Mouse (Mus musculus): ENCODE data around the gene Btbd16. TPM values are rescaled to one million over a fixed set of nuclear protein-coding genes. Genes with fewer than 3 reads are reported as not detected.

The Btbd16 gene
- polyA plus RNA-seq, 1 experiment from 2014 or later: 0.23 TPM

- H3K4me3 ChIP-seq (ENCODE audit: low read depth, low read length): no peak overlapping the region
- no peaks in the 10 kb centered on the region for H3K36me3 ChIP-seq (ENCODE audit: control insufficient read depth, insufficient read depth, low read length)
- H3K9ac ChIP-seq (replicated peaks; ENCODE audit: low read depth, low read length): no peak overlapping the region
- no peaks in the 10 kb centered on the region for H3K27me3 ChIP-seq (ENCODE audit: control insufficient read depth, insufficient read depth, low read length)
- ATAC-seq (ENCODE audit: insufficient number of reproducible peaks, insufficient read depth, low FRiP score, low read depth): peak; percentile 93
- WGBS: 21% methylated on average over 21 of the region's 21 CpGs
- H3K9me3 ChIP-seq (ENCODE audit: control insufficient read depth, low read depth, low read length): no peaks in the 10 kb centered on the region
- peak overlapping the region; percentile 1; the same call in 1 of the 2 replicates for H3K4me2 ChIP-seq (replicated peaks; ENCODE audit: low read depth, low read length)
- peak overlapping the region; percentile 66; the same call in 1 of the 2 replicates for H3K27ac ChIP-seq (ENCODE audit: low read length)
- H3K4me1 ChIP-seq (ENCODE audit: control insufficient read depth, insufficient read depth, low read length): peaks cover 17% of the 10 kb centered on the region
These were observed 60.4 kb downstream of the Btbd16 start for GRCm38 (mm10) chr7:130834299-130834698.

- no peaks in the 10 kb centered on the region for H3K27me3 ChIP-seq (ENCODE audit: control insufficient read depth, insufficient read depth, low read length)
- H3K4me2 ChIP-seq (replicated peaks; ENCODE audit: low read depth, low read length): 0 out of 2 replicates have a peak overlapping the region, but pooled peaks have one; percentile 1
- H3K27ac ChIP-seq (ENCODE audit: low read length): peak overlapping the region; percentile 66; the same call in 1 of the 2 replicates
- H3K9me3 ChIP-seq (ENCODE audit: control insufficient read depth, low read depth, low read length): no peaks in the 10 kb centered on the region
- no peak overlapping the region for H3K4me3 ChIP-seq (ENCODE audit: low read depth, low read length)
- WGBS: 14% methylated on average over 18 of the region's 18 CpGs
- H3K36me3 ChIP-seq (ENCODE audit: control insufficient read depth, insufficient read depth, low read length): no peaks in the 10 kb centered on the region
- H3K9ac ChIP-seq (replicated peaks; ENCODE audit: low read depth, low read length): no peak overlapping the region
- peaks cover 17% of the 10 kb centered on the region for H3K4me1 ChIP-seq (ENCODE audit: control insufficient read depth, insufficient read depth, low read length)
- ATAC-seq (ENCODE audit: insufficient number of reproducible peaks, insufficient read depth, low FRiP score, low read depth): peak; percentile 54
These were observed 61.3 kb downstream of the Btbd16 start for GRCm38 (mm10) chr7:130834958-130835861.

DNA sequence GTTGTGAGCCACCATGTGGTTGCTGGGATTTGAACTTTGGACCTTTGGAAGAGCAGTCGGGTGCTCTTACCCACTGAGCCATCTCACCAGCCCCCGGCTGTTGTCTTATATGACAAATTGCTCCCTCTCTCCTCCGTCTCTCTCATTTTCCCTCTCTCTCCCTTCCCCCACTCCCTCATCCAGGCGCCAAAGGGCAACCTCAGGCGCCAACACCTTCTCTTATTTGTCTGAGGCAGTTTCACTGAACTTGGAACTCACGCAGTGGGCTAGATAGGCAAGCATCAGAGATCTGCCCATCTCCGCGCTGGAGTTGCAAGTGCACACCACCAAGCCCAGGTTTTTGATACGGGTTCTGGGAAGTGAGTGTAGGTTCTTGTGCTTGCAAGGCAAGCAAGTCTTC, 62.2 kb downstream of the Btbd16 start:
- H3K9ac ChIP-seq (replicated peaks; ENCODE audit: low read depth, low read length): no peak overlapping the region
- H3K9me3 ChIP-seq (ENCODE audit: control insufficient read depth, low read depth, low read length): no peaks in the 10 kb centered on the region
- no peaks in the 10 kb centered on the region for H3K36me3 ChIP-seq (ENCODE audit: control insufficient read depth, insufficient read depth, low read length)
- H3K27ac ChIP-seq (ENCODE audit: low read length): no peak overlapping the region
- H3K4me2 ChIP-seq (replicated peaks; ENCODE audit: low read depth, low read length): no peak overlapping the region
- H3K27me3 ChIP-seq (ENCODE audit: control insufficient read depth, insufficient read depth, low read length): no peaks in the 10 kb centered on the region
- ATAC-seq (ENCODE audit: insufficient number of reproducible peaks, insufficient read depth, low FRiP score, low read depth): no peak
- H3K4me3 ChIP-seq (ENCODE audit: low read depth, low read length): no peak overlapping the region
- 70% methylated on average over 9 of the region's 9 CpGs for WGBS
- H3K4me1 ChIP-seq (ENCODE audit: control insufficient read depth, insufficient read depth, low read length): peaks cover 17% of the 10 kb centered on the region

- Histone ChIP-seq H3K27ac (ENCODE audit: low read length) (no peak overlapping the region), H3K4me2 (replicated peaks; ENCODE audit: low read depth, low read length) (no peak overlapping the region)
These were observed 64.2 kb downstream of the Btbd16 start for GRCm38 (mm10) chr7:130837941-130838657.

DNA sequence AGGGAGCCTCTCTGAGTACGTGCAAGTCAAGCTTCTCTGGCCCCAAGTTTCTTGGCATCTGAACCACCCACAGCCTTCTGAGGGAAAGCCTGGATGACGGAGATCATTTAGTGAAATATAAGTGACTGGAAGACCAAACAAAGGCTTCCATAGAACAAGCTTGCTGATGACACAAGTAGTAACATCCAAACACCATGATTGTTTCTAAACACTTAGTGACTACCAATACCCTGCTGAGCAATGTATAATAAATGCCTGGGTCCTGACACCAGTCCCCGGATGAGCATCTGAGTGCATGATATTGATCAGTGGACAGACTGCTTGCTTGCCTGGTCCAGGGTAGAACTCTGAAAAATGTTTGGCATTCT, 64.8 kb downstream of the Btbd16 start:
- H3K27ac ChIP-seq (ENCODE audit: low read length): no peak overlapping the region
- no peak overlapping the region for H3K4me3 ChIP-seq (ENCODE audit: low read depth, low read length)
- peaks cover 17% of the 10 kb centered on the region for H3K4me1 ChIP-seq (ENCODE audit: control insufficient read depth, insufficient read depth, low read length)
- no peaks in the 10 kb centered on the region for H3K36me3 ChIP-seq (ENCODE audit: control insufficient read depth, insufficient read depth, low read length)
- no peak overlapping the region for H3K4me2 ChIP-seq (replicated peaks; ENCODE audit: low read depth, low read length)
- WGBS: 72% methylated on average over 3 of the region's 3 CpGs
- ATAC-seq (ENCODE audit: insufficient number of reproducible peaks, insufficient read depth, low FRiP score, low read depth): no peak
- no peak overlapping the region for H3K9ac ChIP-seq (replicated peaks; ENCODE audit: low read depth, low read length)
- H3K27me3 ChIP-seq (ENCODE audit: control insufficient read depth, insufficient read depth, low read length): no peaks in the 10 kb centered on the region
- no peaks in the 10 kb centered on the region for H3K9me3 ChIP-seq (ENCODE audit: control insufficient read depth, low read depth, low read length)

More at GRCm38 (mm10) chr7:130837941-130838657, 64.2 kb downstream of the Btbd16 start:
- H3K27me3 ChIP-seq (ENCODE audit: control insufficient read depth, insufficient read depth, low read length): no peaks in the 10 kb centered on the region
- peaks cover 17% of the 10 kb centered on the region for H3K4me1 ChIP-seq (ENCODE audit: control insufficient read depth, insufficient read depth, low read length)
- no peak for ATAC-seq (ENCODE audit: insufficient number of reproducible peaks, insufficient read depth, low FRiP score, low read depth)
- no peak overlapping the region for H3K4me3 ChIP-seq (ENCODE audit: low read depth, low read length)
- 43% methylated on average over 12 of the region's 12 CpGs for WGBS
- H3K9ac ChIP-seq (replicated peaks; ENCODE audit: low read depth, low read length): no peak overlapping the region
- no peaks in the 10 kb centered on the region for H3K36me3 ChIP-seq (ENCODE audit: control insufficient read depth, insufficient read depth, low read length)
- no peaks in the 10 kb centered on the region for H3K9me3 ChIP-seq (ENCODE audit: control insufficient read depth, low read depth, low read length)

GRCm38 (mm10) chr7:130839380-130840100, 65.7 kb downstream of the Btbd16 start:
- 89% methylated on average over 12 of the region's 12 CpGs for WGBS
- no peaks in the 10 kb centered on the region for H3K27me3 ChIP-seq (ENCODE audit: control insufficient read depth, insufficient read depth, low read length)
- no peak overlapping the region for H3K4me3 ChIP-seq (ENCODE audit: low read depth, low read length)
- H3K4me2 ChIP-seq (replicated peaks; ENCODE audit: low read depth, low read length): no peak overlapping the region
- no peaks in the 10 kb centered on the region for H3K36me3 ChIP-seq (ENCODE audit: control insufficient read depth, insufficient read depth, low read length)
- no peak overlapping the region for H3K27ac ChIP-seq (ENCODE audit: low read length)
- peaks cover 17% of the 10 kb centered on the region for H3K4me1 ChIP-seq (ENCODE audit: control insufficient read depth, insufficient read depth, low read length)
- H3K9ac ChIP-seq (replicated peaks; ENCODE audit: low read depth, low read length): no peak overlapping the region
- no peak for ATAC-seq (ENCODE audit: insufficient number of reproducible peaks, insufficient read depth, low FRiP score, low read depth)
- H3K9me3 ChIP-seq (ENCODE audit: control insufficient read depth, low read depth, low read length): no peaks in the 10 kb centered on the region

- 88% methylated on average over 17 of the region's 17 CpGs for WGBS
- no peaks in the 10 kb centered on the region for H3K9me3 ChIP-seq (ENCODE audit: control insufficient read depth, low read depth, low read length)
- H3K27me3 ChIP-seq (ENCODE audit: control insufficient read depth, insufficient read depth, low read length): no peaks in the 10 kb centered on the region
- no peak for ATAC-seq (ENCODE audit: insufficient number of reproducible peaks, insufficient read depth, low FRiP score, low read depth)
- no peaks in the 10 kb centered on the region for H3K36me3 ChIP-seq (ENCODE audit: control insufficient read depth, insufficient read depth, low read length)
- H3K27ac ChIP-seq (ENCODE audit: low read length): no peak overlapping the region
- H3K9ac ChIP-seq (replicated peaks; ENCODE audit: low read depth, low read length): no peak overlapping the region
- no peak overlapping the region for H3K4me2 ChIP-seq (replicated peaks; ENCODE audit: low read depth, low read length)
- H3K4me3 ChIP-seq (ENCODE audit: low read depth, low read length): no peak overlapping the region
- H3K4me1 ChIP-seq (ENCODE audit: control insufficient read depth, insufficient read depth, low read length): no peaks in the 10 kb centered on the region
These were observed 73.4 kb downstream of the Btbd16 start for GRCm38 (mm10) chr7:130847164-130847718.
